Mouse (Mus musculus) hindbrain, embryonic 12.5 days (tissue): ENCODE data around the gene Pafah1b3. TPM values are rescaled to one million over a fixed set of nuclear protein-coding genes. Genes with fewer than 3 reads are reported as not detected.

Experiments used
- ATAC-seq: fragments of 200-750 bp; cut with Nextera tagmentation; 2 replicates; pipeline ENCODE4 v1.8.0; 2017; ENCODE audit warnings: moderate TSS enrichment; ENCODE audit not compliant: low FRiP score
- H3K27ac ChIP-seq: fragments of 300-500 bp; sonication (generic); 2 replicates; pipeline ENCODE4 v1.5.1; 2016; ENCODE audit warnings: mild to moderate bottlenecking
- H3K27me3 ChIP-seq: fragments of 300-500 bp; sonication (generic); 2 replicates; pipeline ENCODE4 v1.6.1; 2016; ENCODE audit warnings: mild to moderate bottlenecking
- H3K36me3 ChIP-seq: fragments of 300-500 bp; sonication (generic); 2 replicates; pipeline ENCODE4 v1.6.1; 2016; ENCODE audit warnings: mild to moderate bottlenecking
- H3K4me1 ChIP-seq: fragments of 300-500 bp; sonication (generic); 2 replicates; pipeline ENCODE4 v1.6.1; 2016
- H3K4me2 ChIP-seq: fragments of 300-500 bp; sonication (generic); replicated peaks from 2 replicates; pipeline ENCODE4 v1.6.1; 2016; ENCODE audit warnings: mild to moderate bottlenecking
- H3K4me3 ChIP-seq: fragments of 300-500 bp; sonication (generic); 2 replicates; pipeline ENCODE4 v1.5.1; 2016; ENCODE audit warnings: mild to moderate bottlenecking
- H3K9ac ChIP-seq: fragments of 300-500 bp; sonication (generic); 2 replicates; pipeline ENCODE4 v1.6.1; 2016; ENCODE audit warnings: mild to moderate bottlenecking, moderate library complexity
- H3K9me3 ChIP-seq: fragments of 300-500 bp; sonication (generic); replicated peaks from 2 replicates; pipeline ENCODE4 v1.6.1; 2016; ENCODE audit warnings: mild to moderate bottlenecking
- WGBS: fragments of 180-500 bp; shearing (Covaris S2); methylation state at CpG from one replicate; pipeline ENCODE4 v1.1.7; 2016; 5-methylcytosine and 5-hydroxymethylcytosine counted together
- polyA plus RNA-seq: library from polyadenylated mRNA; unstranded; fragments of >200 nt; fragmentation: Nextera tagmentation; extraction: Ambion mirVana; gene quantifications from 2 replicates; pipeline ENCODE4 v1.2.1, GENCODE M21; 2016

The Pafah1b3 gene
- polyA plus RNA-seq, 1 experiment from 2014 or later, result 405 TPM

GRCm38 (mm10) chr7:25277998-25278340 is 19.8 kb downstream of the Pafah1b3 start:
- peaks cover 14% of the 10 kb centered on the region for H3K36me3 ChIP-seq
- H3K4me1 ChIP-seq, result peaks cover 65% of the 10 kb centered on the region
- peak overlapping the region; percentile 99 for H3K27ac ChIP-seq
- no peak for ATAC-seq
- peak overlapping the region; percentile 91 for H3K4me2 ChIP-seq
- no peaks in the 10 kb centered on the region for H3K27me3 ChIP-seq
- H3K9ac ChIP-seq, result peak overlapping the region; percentile 86
- H3K9me3 ChIP-seq, result no peaks in the 10 kb centered on the region
- 16% methylated on average over 4 of the region's 4 CpGs for WGBS
- H3K4me3 ChIP-seq, result peak overlapping the region; percentile 60

GRCm38 (mm10) chr7:25277405-25277804 is 20.4 kb downstream of the Pafah1b3 start:
- peak overlapping the region; percentile 60; the same call in 1 of the 2 replicates for H3K4me3 ChIP-seq
- H3K4me2 ChIP-seq, result peak overlapping the region; percentile 91
- no peak for ATAC-seq

GRCm38 (mm10) chr7:25275555-25276298 is 22.1 kb downstream of the Pafah1b3 start:
- H3K27ac ChIP-seq, result 0 out of 2 replicates have a peak overlapping the region, but pooled peaks have one; percentile 17
- no peaks in the 10 kb centered on the region for H3K27me3 ChIP-seq
- peaks cover 36% of the 10 kb centered on the region for H3K36me3 ChIP-seq
- H3K4me2 ChIP-seq, result no peak overlapping the region
- no peak overlapping the region for H3K4me3 ChIP-seq
- WGBS, result 54% methylated on average over 9 of the region's 9 CpGs
- no peak for ATAC-seq
- H3K4me1 ChIP-seq, result peaks cover 54% of the 10 kb centered on the region
- 0 out of 2 replicates have a peak overlapping the region, but pooled peaks have one; percentile 32 for H3K9ac ChIP-seq
- no peaks in the 10 kb centered on the region for H3K9me3 ChIP-seq

More at GRCm38 (mm10) chr7:25277405-25277804, 20.4 kb downstream of the Pafah1b3 start:
- Histone ChIP-seq H3K27ac (peak overlapping the region; percentile 99; the same call in 1 of the 2 replicates), H3K36me3 (peaks cover 19% of the 10 kb centered on the region), H3K9ac (peak overlapping the region; percentile 86; the same call in 1 of the 2 replicates), H3K4me1 (peaks cover 64% of the 10 kb centered on the region), H3K27me3 (no peaks in the 10 kb centered on the region), H3K9me3 (no peaks in the 10 kb centered on the region)
- WGBS, result 90% methylated on average over 4 of the region's 4 CpGs

GRCm38 (mm10) chr7:25274996-25275395 is 22.8 kb downstream of the Pafah1b3 start:
- Histone ChIP-seq H3K27me3 (no peaks in the 10 kb centered on the region), H3K9ac (no peak overlapping the region), H3K36me3 (peaks cover 38% of the 10 kb centered on the region), H3K4me3 (no peak overlapping the region), H3K9me3 (no peaks in the 10 kb centered on the region), H3K4me1 (peaks cover 51% of the 10 kb centered on the region), H3K27ac (no peak overlapping the region), H3K4me2 (no peak overlapping the region; the same call in 1 of the 2 replicates)
- 86% methylated on average over 3 of the region's 3 CpGs for WGBS
- no peak for ATAC-seq

GRCm38 (mm10) chr7:25274571-25274970 is 23.2 kb downstream of the Pafah1b3 start:
- H3K27ac ChIP-seq, result no peak overlapping the region
- peaks cover 51% of the 10 kb centered on the region for H3K4me1 ChIP-seq
- peaks cover 38% of the 10 kb centered on the region for H3K36me3 ChIP-seq
- H3K27me3 ChIP-seq, result no peaks in the 10 kb centered on the region
- 52% methylated on average over 5 of the region's 5 CpGs for WGBS
- no peaks in the 10 kb centered on the region for H3K9me3 ChIP-seq
- H3K4me3 ChIP-seq, result no peak overlapping the region
- ATAC-seq, result no peak
- H3K4me2 ChIP-seq, result no peak overlapping the region; the same call in 1 of the 2 replicates
- 0 out of 2 replicates have a peak overlapping the region, but pooled peaks have one; percentile 24 for H3K9ac ChIP-seq

- peaks cover 38% of the 10 kb centered on the region for H3K36me3 ChIP-seq
- H3K4me1 ChIP-seq, result peaks cover 56% of the 10 kb centered on the region
- WGBS, result 92% methylated on average over 22 of the region's 22 CpGs
- no peak overlapping the region for H3K4me3 ChIP-seq
- no peak for ATAC-seq
- H3K4me2 ChIP-seq, result no peak overlapping the region
- no peaks in the 10 kb centered on the region for H3K27me3 ChIP-seq
- H3K9ac ChIP-seq, result peak overlapping the region; percentile 24; the same call in 1 of the 2 replicates
- H3K27ac ChIP-seq, result no peak overlapping the region
- H3K9me3 ChIP-seq, result no peaks in the 10 kb centered on the region
These were observed 24.2 kb downstream of the Pafah1b3 start for GRCm38 (mm10) chr7:25273259-25274241.

- Histone ChIP-seq H3K9ac (no peak overlapping the region), H3K4me2 (no peak overlapping the region), H3K27me3 (no peaks in the 10 kb centered on the region), H3K4me1 (peaks cover 51% of the 10 kb centered on the region), H3K27ac (no peak overlapping the region), H3K36me3 (peaks cover 38% of the 10 kb centered on the region), H3K9me3 (no peaks in the 10 kb centered on the region), H3K4me3 (0 out of 2 replicates have a peak overlapping the region, but pooled peaks have one; percentile 7)
- 89% methylated on average over 37 of the region's 38 CpGs for WGBS
- no peak for ATAC-seq
These were observed 25.1 kb downstream of the Pafah1b3 start for GRCm38 (mm10) chr7:25272445-25273258.

- Histone ChIP-seq H3K4me3 (0 out of 2 replicates have a peak overlapping the region, but pooled peaks have one; percentile 7), H3K9me3 (no peaks in the 10 kb centered on the region), H3K27ac (no peak overlapping the region), H3K4me2 (no peak overlapping the region), H3K9ac (no peak overlapping the region), H3K4me1 (peaks cover 49% of the 10 kb centered on the region), H3K36me3 (peaks cover 38% of the 10 kb centered on the region), H3K27me3 (no peaks in the 10 kb centered on the region)
- 90% methylated on average over 30 of the region's 30 CpGs for WGBS
- no peak for ATAC-seq
These were observed 25.9 kb downstream of the Pafah1b3 start for GRCm38 (mm10) chr7:25271651-25272444.

- peaks cover 47% of the 10 kb centered on the region for H3K4me1 ChIP-seq
- no peaks in the 10 kb centered on the region for H3K27me3 ChIP-seq
- no peak overlapping the region for H3K27ac ChIP-seq
- no peak overlapping the region for H3K4me2 ChIP-seq
- H3K36me3 ChIP-seq, result peaks cover 38% of the 10 kb centered on the region
- no peak overlapping the region for H3K9ac ChIP-seq
- WGBS, result 89% methylated on average over 35 of the region's 35 CpGs
- H3K4me3 ChIP-seq, result no peak overlapping the region
- no peaks in the 10 kb centered on the region for H3K9me3 ChIP-seq
- ATAC-seq, result no peak
These were observed 26.8 kb downstream of the Pafah1b3 start for GRCm38 (mm10) chr7:25270652-25271633.
